Mouse (Mus musculus) lung, postnatal 0 days (tissue): ENCODE data around the gene Tra2b.

ENCODE experiments used
- CTCF ChIP-seq: IDR thresholded peaks from 2 replicates; pipeline ENCODE4 v1.5.1; 2016; ENCODE audit warnings: antibody characterized with exemption, mild to moderate bottlenecking
- EP300 ChIP-seq: IDR thresholded peaks from 2 replicates; pipeline ENCODE4 v1.6.1; 2016; ENCODE audit warnings: antibody characterized with exemption, mild to moderate bottlenecking, control low read depth

GRCm38 (mm10) chr16:22236814-22237213, 29.0 kb downstream of the Tra2b start:
- peak; percentile 32; the same call in 1 of the 2 replicates for TF ChIP-seq CTCF
- no peak for TF ChIP-seq EP300
